Mouse (Mus musculus): ENCODE data around the gene Nrxn2. TPM values are rescaled to one million over a fixed set of nuclear protein-coding genes. Genes with fewer than 3 reads are reported as not detected.
A peak's percentile ranks its signal among the peaks of the same experiment; 100 is the strongest.

Gene Nrxn2
- total RNA-seq, 1 experiment: 9.5 TPM

GRCm38 (mm10) chr19:6502035-6502541, 83.6 kb downstream of the Nrxn2 start:
- Histone ChIP-seq H3K9ac (ENCODE audit: insufficient read depth, low read depth, low read length, poor library complexity, severe bottlenecking) (0 out of 2 replicates have a peak overlapping the region, but pooled peaks have one; percentile 14), H3K9me3 (ENCODE audit: control insufficient read depth, insufficient read depth, low read depth, low read length) (no peaks in the 10 kb centered on the region), H3K4me3 (ENCODE audit: insufficient read depth in 1 of 2, low read depth in 1 of 2, low read length in 2 of 2, poor library complexity in 1 of 2, severe bottlenecking in 1 of 2) (peak overlapping the region; percentile 55 to 57), H3K4me1 (ENCODE audit: control insufficient read depth in 2 of 2, insufficient read depth in 2 of 2, low read length in 2 of 2, poor library complexity in 1 of 2) (peaks cover 0 to 8% of the 10 kb centered on the region in 2 experiments; a peak in 1 of 4 replicates), H3K27ac (ENCODE audit: insufficient read depth, low read depth, low read length, poor library complexity, severe bottlenecking) (no peak overlapping the region), H3K36me3 (ENCODE audit: control insufficient read depth, insufficient read depth, low read length, poor library complexity, severe bottlenecking) (peaks cover 3% of the 10 kb centered on the region; the same call in 1 of the 2 replicates)
- TF ChIP-seq MAFK (IDR thresholded peaks at IDR 0.05; ENCODE audit: insufficient read depth, low read depth, low read length): no peak
- TF ChIP-seq ZC3H11A (IDR thresholded peaks at IDR 0.05; ENCODE audit: borderline replicate concordance, low read depth, low read length): no peak
- TF ChIP-seq ZNF384 (IDR thresholded peaks at IDR 0.05; ENCODE audit: low read depth, low read length): no peak
- TF ChIP-seq HCFC1 (IDR thresholded peaks at IDR 0.05; ENCODE audit: borderline replicate concordance, insufficient read depth, low read length): no peak
- no peak for TF ChIP-seq CHD2 (IDR thresholded peaks at IDR 0.05; ENCODE audit: low read depth, low read length)
- DNase-seq (ENCODE audit: low read depth, low spot score): no peak
- in situ Hi-C loops (cut with MboI; ENCODE audit: low sequenced_read_pairs in 2 of 2, unreplicated experiment in 2 of 2): no loop called here

DNA sequence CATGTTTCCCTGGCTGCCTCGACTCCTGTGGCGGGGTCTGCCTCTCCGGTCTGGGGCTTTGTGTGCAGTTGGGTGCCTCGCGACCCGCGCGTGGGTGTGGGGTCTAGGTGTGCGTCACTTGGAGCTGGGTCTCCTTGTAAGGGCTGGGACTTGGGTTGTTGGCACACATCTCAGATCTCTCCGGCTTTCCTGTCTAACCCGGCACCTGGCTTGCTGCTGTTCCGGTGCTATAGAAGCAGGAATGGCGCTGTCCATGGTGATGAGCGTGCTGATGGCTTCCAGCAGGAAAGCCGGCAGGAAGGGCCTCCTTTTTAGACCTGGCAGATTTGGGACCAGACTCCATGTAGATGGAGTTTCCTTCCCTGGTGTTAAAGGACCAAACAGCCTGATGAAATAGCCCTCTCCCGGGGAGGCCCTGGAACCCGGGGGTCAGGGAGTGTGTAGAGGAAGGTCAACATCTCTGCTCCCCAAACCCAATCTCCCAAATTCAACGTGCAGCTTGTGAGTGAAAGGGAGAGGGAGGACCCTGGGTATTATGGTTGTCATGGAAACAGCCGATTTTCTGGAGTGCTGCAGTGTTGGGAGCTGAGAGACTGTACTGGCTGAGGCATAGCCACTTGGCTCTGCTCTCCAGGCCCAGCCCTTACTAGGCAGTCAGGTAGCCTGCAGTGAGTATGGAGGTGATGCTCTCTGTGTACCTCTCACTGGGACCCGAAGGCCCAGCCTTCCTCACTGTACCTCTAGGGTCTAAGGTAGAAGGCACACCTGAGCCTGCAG, 84.2 kb downstream of the Nrxn2 start:
- TF ChIP-seq ZC3H11A (IDR thresholded peaks at IDR 0.05; ENCODE audit: borderline replicate concordance, low read depth, low read length) (no peak), CHD2 (IDR thresholded peaks at IDR 0.05; ENCODE audit: low read depth, low read length) (no peak), HCFC1 (IDR thresholded peaks at IDR 0.05; ENCODE audit: borderline replicate concordance, insufficient read depth, low read length) (no peak), ZNF384 (IDR thresholded peaks at IDR 0.05; ENCODE audit: low read depth, low read length) (no peak), MAFK (IDR thresholded peaks at IDR 0.05; ENCODE audit: insufficient read depth, low read depth, low read length) (no peak)
- Histone ChIP-seq H3K27ac (ENCODE audit: insufficient read depth, low read depth, low read length, poor library complexity, severe bottlenecking) (no peak overlapping the region), H3K9ac (ENCODE audit: insufficient read depth, low read depth, low read length, poor library complexity, severe bottlenecking) (0 out of 2 replicates have a peak overlapping the region, but pooled peaks have one; percentile 14), H3K4me1 (ENCODE audit: control insufficient read depth in 2 of 2, insufficient read depth in 2 of 2, low read length in 2 of 2, poor library complexity in 1 of 2) (peaks cover 0 to 14% of the 10 kb centered on the region in 2 experiments; a peak in 2 of 4 replicates), H3K36me3 (ENCODE audit: control insufficient read depth, insufficient read depth, low read length, poor library complexity, severe bottlenecking) (peaks cover 3% of the 10 kb centered on the region; the same call in 1 of the 2 replicates), H3K4me3 (ENCODE audit: insufficient read depth in 1 of 2, low read depth in 1 of 2, low read length in 2 of 2, poor library complexity in 1 of 2, severe bottlenecking in 1 of 2) (peak overlapping the region; percentile 55 to 57), H3K9me3 (ENCODE audit: control insufficient read depth, insufficient read depth, low read depth, low read length) (no peaks in the 10 kb centered on the region)
- in situ Hi-C loops (cut with MboI; ENCODE audit: low sequenced_read_pairs in 2 of 2, unreplicated experiment in 2 of 2): no loop called here
- peak; percentile 84 for DNase-seq (ENCODE audit: low read depth, low spot score)

- no peak overlapping the region for H3K27ac ChIP-seq (ENCODE audit: insufficient read depth, low read depth, low read length, poor library complexity, severe bottlenecking)
- in situ Hi-C loops (cut with MboI; ENCODE audit: low sequenced_read_pairs in 2 of 2, unreplicated experiment in 2 of 2): no loop called here
- no peaks in the 10 kb centered on the region for H3K9me3 ChIP-seq (ENCODE audit: control insufficient read depth, insufficient read depth, low read depth, low read length)
- H3K4me3 ChIP-seq (ENCODE audit: insufficient read depth in 1 of 2, low read depth in 1 of 2, low read length in 2 of 2, poor library complexity in 1 of 2, severe bottlenecking in 1 of 2): no peak overlapping the region
- H3K36me3 ChIP-seq (ENCODE audit: control insufficient read depth, insufficient read depth, low read length, poor library complexity, severe bottlenecking): peaks cover 3% of the 10 kb centered on the region; the same call in 1 of the 2 replicates
- H3K4me1 ChIP-seq (ENCODE audit: control insufficient read depth in 2 of 2, insufficient read depth in 2 of 2, low read length in 2 of 2, poor library complexity in 1 of 2): peaks cover 0 to 14% of the 10 kb centered on the region in 2 experiments; a peak in 2 of 4 replicates
- H3K9ac ChIP-seq (ENCODE audit: insufficient read depth, low read depth, low read length, poor library complexity, severe bottlenecking): no peak overlapping the region
- DNase-seq (ENCODE audit: low read depth, low spot score): no peak
- TF ChIP-seq ZNF384 (IDR thresholded peaks at IDR 0.05; ENCODE audit: low read depth, low read length) (no peak), ZC3H11A (IDR thresholded peaks at IDR 0.05; ENCODE audit: borderline replicate concordance, low read depth, low read length) (no peak), HCFC1 (IDR thresholded peaks at IDR 0.05; ENCODE audit: borderline replicate concordance, insufficient read depth, low read length) (no peak), MAFK (IDR thresholded peaks at IDR 0.05; ENCODE audit: insufficient read depth, low read depth, low read length) (no peak), CHD2 (IDR thresholded peaks at IDR 0.05; ENCODE audit: low read depth, low read length) (no peak)
Measured at GRCm38 (mm10) chr19:6503926-6504655, 85.6 kb downstream of the Nrxn2 start.

DNA sequence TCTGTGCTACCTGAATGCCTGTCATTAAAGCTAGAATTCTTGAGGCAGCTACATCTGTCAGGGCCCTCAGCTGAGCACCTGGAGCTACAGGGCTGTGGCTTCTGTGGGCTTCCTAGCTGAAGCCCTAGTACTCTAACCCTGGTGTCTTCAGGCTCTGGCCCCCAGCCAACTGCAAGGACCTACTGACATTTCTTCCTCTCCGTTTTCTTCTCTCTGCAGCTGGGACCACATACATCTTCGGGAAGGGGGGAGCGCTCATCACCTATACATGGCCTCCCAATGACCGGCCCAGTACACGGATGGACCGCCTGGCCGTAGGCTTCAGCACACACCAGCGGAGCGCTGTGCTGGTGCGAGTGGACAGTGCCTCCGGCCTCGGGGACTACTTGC, 86.1 kb downstream of the Nrxn2 start:
- Histone ChIP-seq H3K4me1 (ENCODE audit: control insufficient read depth in 2 of 2, insufficient read depth in 2 of 2, low read length in 2 of 2, poor library complexity in 1 of 2) (peaks cover 0 to 14% of the 10 kb centered on the region in 2 experiments; a peak in 2 of 4 replicates), H3K27ac (ENCODE audit: insufficient read depth, low read depth, low read length, poor library complexity, severe bottlenecking) (no peak overlapping the region), H3K9ac (ENCODE audit: insufficient read depth, low read depth, low read length, poor library complexity, severe bottlenecking) (no peak overlapping the region), H3K9me3 (ENCODE audit: control insufficient read depth, insufficient read depth, low read depth, low read length) (no peaks in the 10 kb centered on the region), H3K36me3 (ENCODE audit: control insufficient read depth, insufficient read depth, low read length, poor library complexity, severe bottlenecking) (peaks cover 3% of the 10 kb centered on the region; the same call in 1 of the 2 replicates), H3K4me3 (ENCODE audit: insufficient read depth in 1 of 2, low read depth in 1 of 2, low read length in 2 of 2, poor library complexity in 1 of 2, severe bottlenecking in 1 of 2) (no peak overlapping the region)
- in situ Hi-C loops (cut with MboI; ENCODE audit: low sequenced_read_pairs in 2 of 2, unreplicated experiment in 2 of 2): no loop called here
- TF ChIP-seq ZNF384 (IDR thresholded peaks at IDR 0.05; ENCODE audit: low read depth, low read length): no peak
- TF ChIP-seq ZC3H11A (IDR thresholded peaks at IDR 0.05; ENCODE audit: borderline replicate concordance, low read depth, low read length): no peak
- no peak for TF ChIP-seq MAFK (IDR thresholded peaks at IDR 0.05; ENCODE audit: insufficient read depth, low read depth, low read length)
- no peak for TF ChIP-seq CHD2 (IDR thresholded peaks at IDR 0.05; ENCODE audit: low read depth, low read length)
- TF ChIP-seq HCFC1 (IDR thresholded peaks at IDR 0.05; ENCODE audit: borderline replicate concordance, insufficient read depth, low read length): no peak
- no peak for DNase-seq (ENCODE audit: low read depth, low spot score)
